Mouse (Mus musculus): ENCODE results near the gene Sec1. TPM values are rescaled to one million over a fixed set of nuclear protein-coding genes. Genes with fewer than 3 reads are reported as not detected.

The Sec1 gene
- polyA plus RNA-seq, 1 experiment from 2014 or later: 0.22 TPM

Other genes with a start within 250 kb of the Sec1 start
- 5,149 and 5,628 TPM in 2 replicates for gene Ftl1, start 234.5 kb downstream of the Sec1 start, polyA plus RNA-seq (2015; fragmentation: Nextera tagmentation; extraction: Ambion mirVana)
- gene Bax, start 227.5 kb downstream of the Sec1 start, polyA plus RNA-seq (2015; fragmentation: Nextera tagmentation; extraction: Ambion mirVana): 172 and 182 TPM in 2 replicates
- gene Tulp2, start 212.5 kb downstream of the Sec1 start, polyA plus RNA-seq (2015; fragmentation: Nextera tagmentation; extraction: Ambion mirVana): 0.80 and 1.1 TPM in 2 replicates
- not detected in 2 replicates for gene Gm45808, start 207.6 kb downstream of the Sec1 start, polyA plus RNA-seq (2015; fragmentation: Nextera tagmentation; extraction: Ambion mirVana)
- gene Dhdh, start 205.6 kb downstream of the Sec1 start, polyA plus RNA-seq (2015; fragmentation: Nextera tagmentation; extraction: Ambion mirVana): 2.4 and 3.3 TPM in 2 replicates
- 295 and 299 TPM in 2 replicates for gene Nucb1, start 184.0 kb downstream of the Sec1 start, polyA plus RNA-seq (2015; fragmentation: Nextera tagmentation; extraction: Ambion mirVana)
- gene Ppp1r15a, start 168.1 kb downstream of the Sec1 start, polyA plus RNA-seq (2015; fragmentation: Nextera tagmentation; extraction: Ambion mirVana): 24.3 and 24.8 TPM in 2 replicates
- gene Plekha4, start 168.1 kb downstream of the Sec1 start, polyA plus RNA-seq (2015; fragmentation: Nextera tagmentation; extraction: Ambion mirVana): 4.4 and 5.3 TPM in 2 replicates
- 13.5 and 15.5 TPM in 2 replicates for gene Hsd17b14, start 139.5 kb downstream of the Sec1 start, polyA plus RNA-seq (2015; fragmentation: Nextera tagmentation; extraction: Ambion mirVana)
- 87.9 and 93.2 TPM in 2 replicates for gene Bcat2, start 124.2 kb downstream of the Sec1 start, polyA plus RNA-seq (2015; fragmentation: Nextera tagmentation; extraction: Ambion mirVana)
- gene Fgf21, start 78.9 kb downstream of the Sec1 start, polyA plus RNA-seq (2015; fragmentation: Nextera tagmentation; extraction: Ambion mirVana): not detected in 2 replicates
- gene Fut1, start 77.1 kb downstream of the Sec1 start, polyA plus RNA-seq (2015; fragmentation: Nextera tagmentation; extraction: Ambion mirVana): 0.27 and 0.32 TPM in 2 replicates
- 0.13 and 0.14 TPM in 2 replicates for gene Izumo1, start 72.6 kb downstream of the Sec1 start, polyA plus RNA-seq (2015; fragmentation: Nextera tagmentation; extraction: Ambion mirVana)
- 11.6 and 13.0 TPM in 2 replicates for gene Rasip1, start 66.9 kb downstream of the Sec1 start, polyA plus RNA-seq (2015; fragmentation: Nextera tagmentation; extraction: Ambion mirVana)
- gene Mamstr, start 54.4 kb downstream of the Sec1 start, polyA plus RNA-seq (2015; fragmentation: Nextera tagmentation; extraction: Ambion mirVana): 8.0 and 9.0 TPM in 2 replicates
- gene Fut2, start 28.0 kb downstream of the Sec1 start, polyA plus RNA-seq (2015; fragmentation: Nextera tagmentation; extraction: Ambion mirVana): 0.32 and 0.57 TPM in 2 replicates
- 0.18 and 0.29 TPM in 2 replicates for gene Ntn5, start 10.4 kb downstream of the Sec1 start, polyA plus RNA-seq (2015; fragmentation: Nextera tagmentation; extraction: Ambion mirVana)
- 10.7 and 11.6 TPM in 2 replicates for gene Car11, start 5.4 kb upstream of the Sec1 start, polyA plus RNA-seq (2015; fragmentation: Nextera tagmentation; extraction: Ambion mirVana)
- 4.1 and 4.3 TPM in 2 replicates for gene Dbp, start 10.7 kb upstream of the Sec1 start, polyA plus RNA-seq (2015; fragmentation: Nextera tagmentation; extraction: Ambion mirVana)
- 1,042 and 1,047 TPM in 2 replicates for gene Rpl18, start 21.1 kb upstream of the Sec1 start, polyA plus RNA-seq (2015; fragmentation: Nextera tagmentation; extraction: Ambion mirVana)
- 36.2 and 36.7 TPM in 2 replicates for gene Sphk2, start 23.6 kb upstream of the Sec1 start, polyA plus RNA-seq (2015; fragmentation: Nextera tagmentation; extraction: Ambion mirVana)
- 1.1 and 1.2 TPM in 2 replicates for gene Fam83e, start 26.8 kb upstream of the Sec1 start, polyA plus RNA-seq (2015; fragmentation: Nextera tagmentation; extraction: Ambion mirVana)
- not detected in 2 replicates for gene Spaca4, start 31.4 kb upstream of the Sec1 start, polyA plus RNA-seq (2015; fragmentation: Nextera tagmentation; extraction: Ambion mirVana)
- 1.3 and 1.8 TPM in 2 replicates for gene Lmtk3, start 89.3 kb upstream of the Sec1 start, polyA plus RNA-seq (2015; fragmentation: Nextera tagmentation; extraction: Ambion mirVana)
- 1.9 and 2.5 TPM in 2 replicates for gene Sult2b1, start 90.3 kb upstream of the Sec1 start, polyA plus RNA-seq (2015; fragmentation: Nextera tagmentation; extraction: Ambion mirVana)
- 125 and 126 TPM in 2 replicates for gene Cyth2, start 120.2 kb upstream of the Sec1 start, polyA plus RNA-seq (2015; fragmentation: Nextera tagmentation; extraction: Ambion mirVana)
- 1.9 TPM in 2 replicates for gene Kcnj14, start 130.4 kb upstream of the Sec1 start, polyA plus RNA-seq (2015; fragmentation: Nextera tagmentation; extraction: Ambion mirVana)
- 87.4 and 87.9 TPM in 2 replicates for gene Grwd1, start 136.5 kb upstream of the Sec1 start, polyA plus RNA-seq (2015; fragmentation: Nextera tagmentation; extraction: Ambion mirVana)
- 96.4 and 97.3 TPM in 2 replicates for gene Kdelr1, start 178.4 kb upstream of the Sec1 start, polyA plus RNA-seq (2015; fragmentation: Nextera tagmentation; extraction: Ambion mirVana)
- 0.19 and 0.25 TPM in 2 replicates for gene Grin2d, start 184.0 kb upstream of the Sec1 start, polyA plus RNA-seq (2015; fragmentation: Nextera tagmentation; extraction: Ambion mirVana)
- gene Syngr4, start 202.3 kb upstream of the Sec1 start, polyA plus RNA-seq (2015; fragmentation: Nextera tagmentation; extraction: Ambion mirVana): 1.5 and 1.8 TPM in 2 replicates
- gene Tmem143, start 202.5 kb upstream of the Sec1 start, polyA plus RNA-seq (2015; fragmentation: Nextera tagmentation; extraction: Ambion mirVana): 7.1 and 8.4 TPM in 2 replicates
- 187 and 216 TPM in 2 replicates for gene Emp3, start 227.0 kb upstream of the Sec1 start, polyA plus RNA-seq (2015; fragmentation: Nextera tagmentation; extraction: Ambion mirVana)
- 11.7 and 11.8 TPM in 2 replicates for gene Ccdc114, start 229.7 kb upstream of the Sec1 start, polyA plus RNA-seq (2015; fragmentation: Nextera tagmentation; extraction: Ambion mirVana)

Data from kidney, embryonic 16.5 days (tissue).